Mouse (Mus musculus): ENCODE results near the gene Slc1a7. TPM values are rescaled to one million over a fixed set of nuclear protein-coding genes. Genes with fewer than 3 reads are reported as not detected.

Gene Slc1a7
- polyA plus RNA-seq, 1 experiment: 0.22 TPM

GRCm38 (mm10) chr4:107942741-107943140 is 25.4 kb upstream of the Slc1a7 start:
- Histone ChIP-seq H3K27me3 (ENCODE audit: control insufficient read depth, insufficient read depth, insufficient read length) (no peaks in the 10 kb centered on the region), H3K36me3 (ENCODE audit: control insufficient read depth, insufficient read depth) (no peaks in the 10 kb centered on the region), H3ac (ENCODE audit: control insufficient read depth, insufficient read length) (no peak overlapping the region), H3K4me3 (no peak overlapping the region), H3K4me2 (ENCODE audit: low read depth) (no peak overlapping the region), H3K79me2 (ENCODE audit: control insufficient read depth, insufficient read depth) (no peaks in the 10 kb centered on the region)
- TF ChIP-seq SRF (IDR thresholded peaks at IDR 0.05; ENCODE audit: control insufficient read depth, insufficient read length, low read depth) (no peak), USF1 (IDR thresholded peaks at IDR 0.05; ENCODE audit: low read depth) (no peak), E2F4 (IDR thresholded peaks at IDR 0.05; ENCODE audit: insufficient read depth) (no peak), MYOG (IDR thresholded peaks at IDR 0.05; ENCODE audit: control insufficient read depth in 1 of 3, insufficient read depth in 1 of 3, insufficient read length in 2 of 3, low read depth in 2 of 3) (no peak), POLR2AphosphoS2 (IDR thresholded peaks at IDR 0.05; ENCODE audit: insufficient read length, low read depth) (no peak), POLR2A (IDR thresholded peaks at IDR 0.05; ENCODE audit: insufficient read length, low read depth) (no peak), MYOD1 (IDR thresholded peaks at IDR 0.05; ENCODE audit: control insufficient read depth in 1 of 3, insufficient read length in 2 of 3, low read depth in 2 of 3) (no peak), CEBPB (IDR thresholded peaks at IDR 0.05; ENCODE audit: insufficient read depth, poor library complexity, severe bottlenecking) (no peak), TCF12 (IDR thresholded peaks at IDR 0.05; ENCODE audit: insufficient read depth, poor library complexity, severe bottlenecking) (no peak), MAX (IDR thresholded peaks at IDR 0.05; ENCODE audit: low read depth) (no peak), REST (IDR thresholded peaks at IDR 0.05; ENCODE audit: insufficient read depth, insufficient read length) (no peak), TCF3 (IDR thresholded peaks at IDR 0.05; ENCODE audit: insufficient read length, low read depth) (no peak)

GRCm38 (mm10) chr4:107944141-107944540 is 24.0 kb upstream of the Slc1a7 start:
- TF ChIP-seq TCF12 (IDR thresholded peaks at IDR 0.05; ENCODE audit: insufficient read depth, poor library complexity, severe bottlenecking) (no peak), POLR2AphosphoS2 (IDR thresholded peaks at IDR 0.05; ENCODE audit: insufficient read length, low read depth) (no peak), TCF3 (IDR thresholded peaks at IDR 0.05; ENCODE audit: insufficient read length, low read depth) (no peak), USF1 (IDR thresholded peaks at IDR 0.05; ENCODE audit: low read depth) (no peak), MYOG (IDR thresholded peaks at IDR 0.05; ENCODE audit: control insufficient read depth in 1 of 3, insufficient read depth in 1 of 3, insufficient read length in 2 of 3, low read depth in 2 of 3) (no peak), CEBPB (IDR thresholded peaks at IDR 0.05; ENCODE audit: insufficient read depth, poor library complexity, severe bottlenecking) (no peak), POLR2A (IDR thresholded peaks at IDR 0.05; ENCODE audit: insufficient read length, low read depth) (no peak), SRF (IDR thresholded peaks at IDR 0.05; ENCODE audit: control insufficient read depth, insufficient read length, low read depth) (no peak), REST (IDR thresholded peaks at IDR 0.05; ENCODE audit: insufficient read depth, insufficient read length) (no peak), MAX (IDR thresholded peaks at IDR 0.05; ENCODE audit: low read depth) (no peak), E2F4 (IDR thresholded peaks at IDR 0.05; ENCODE audit: insufficient read depth) (no peak), MYOD1 (IDR thresholded peaks at IDR 0.05; ENCODE audit: control insufficient read depth in 1 of 3, insufficient read length in 2 of 3, low read depth in 2 of 3) (no peak)
- no peaks in the 10 kb centered on the region for H3K36me3 ChIP-seq (ENCODE audit: control insufficient read depth, insufficient read depth)
- no peak overlapping the region for H3K4me2 ChIP-seq (ENCODE audit: low read depth)
- H3K27me3 ChIP-seq (ENCODE audit: control insufficient read depth, insufficient read depth, insufficient read length): no peaks in the 10 kb centered on the region
- no peaks in the 10 kb centered on the region for H3K79me2 ChIP-seq (ENCODE audit: control insufficient read depth, insufficient read depth)
- H3ac ChIP-seq (ENCODE audit: control insufficient read depth, insufficient read length): no peak overlapping the region
- no peak overlapping the region for H3K4me3 ChIP-seq

GRCm38 (mm10) chr4:107949918-107950317 is 18.2 kb upstream of the Slc1a7 start:
- Histone ChIP-seq H3K27me3 (ENCODE audit: control insufficient read depth, insufficient read depth, insufficient read length) (peaks cover 14% of the 10 kb centered on the region), H3K36me3 (ENCODE audit: control insufficient read depth, insufficient read depth) (no peaks in the 10 kb centered on the region), H3K4me3 (no peak overlapping the region), H3ac (ENCODE audit: control insufficient read depth, insufficient read length) (no peak overlapping the region), H3K79me2 (ENCODE audit: control insufficient read depth, insufficient read depth) (no peaks in the 10 kb centered on the region), H3K4me2 (ENCODE audit: low read depth) (no peak overlapping the region)
- TF ChIP-seq TCF12 (IDR thresholded peaks at IDR 0.05; ENCODE audit: insufficient read depth, poor library complexity, severe bottlenecking) (no peak), MYOG (IDR thresholded peaks at IDR 0.05; ENCODE audit: control insufficient read depth in 1 of 3, insufficient read depth in 1 of 3, insufficient read length in 2 of 3, low read depth in 2 of 3) (no peak), SRF (IDR thresholded peaks at IDR 0.05; ENCODE audit: control insufficient read depth, insufficient read length, low read depth) (no peak), USF1 (IDR thresholded peaks at IDR 0.05; ENCODE audit: low read depth) (no peak), POLR2A (IDR thresholded peaks at IDR 0.05; ENCODE audit: insufficient read length, low read depth) (no peak), TCF3 (IDR thresholded peaks at IDR 0.05; ENCODE audit: insufficient read length, low read depth) (no peak), POLR2AphosphoS2 (IDR thresholded peaks at IDR 0.05; ENCODE audit: insufficient read length, low read depth) (no peak), MYOD1 (IDR thresholded peaks at IDR 0.05; ENCODE audit: control insufficient read depth in 1 of 3, insufficient read length in 2 of 3, low read depth in 2 of 3) (no peak), MAX (IDR thresholded peaks at IDR 0.05; ENCODE audit: low read depth) (no peak), REST (IDR thresholded peaks at IDR 0.05; ENCODE audit: insufficient read depth, insufficient read length) (no peak), E2F4 (IDR thresholded peaks at IDR 0.05; ENCODE audit: insufficient read depth) (no peak), CEBPB (IDR thresholded peaks at IDR 0.05; ENCODE audit: insufficient read depth, poor library complexity, severe bottlenecking) (no peak)

- Histone ChIP-seq H3K4me2 (ENCODE audit: low read depth) (no peak overlapping the region), H3K4me3 (no peak overlapping the region), H3ac (ENCODE audit: control insufficient read depth, insufficient read length) (no peak overlapping the region), H3K27me3 (ENCODE audit: control insufficient read depth, insufficient read depth, insufficient read length) (peaks cover 14% of the 10 kb centered on the region), H3K36me3 (ENCODE audit: control insufficient read depth, insufficient read depth) (no peaks in the 10 kb centered on the region), H3K79me2 (ENCODE audit: control insufficient read depth, insufficient read depth) (no peaks in the 10 kb centered on the region)
- TF ChIP-seq TCF12 (IDR thresholded peaks at IDR 0.05; ENCODE audit: insufficient read depth, poor library complexity, severe bottlenecking): no peak
- no peak for TF ChIP-seq POLR2A (IDR thresholded peaks at IDR 0.05; ENCODE audit: insufficient read length, low read depth)
- TF ChIP-seq POLR2AphosphoS2 (IDR thresholded peaks at IDR 0.05; ENCODE audit: insufficient read length, low read depth): no peak
Observed at GRCm38 (mm10) chr4:107952845-107953244, 15.3 kb upstream of the Slc1a7 start.

GRCm38 (mm10) chr4:107955691-107956090 is 12.4 kb upstream of the Slc1a7 start:
- H3K36me3 ChIP-seq (ENCODE audit: control insufficient read depth, insufficient read depth): no peaks in the 10 kb centered on the region
- H3K79me2 ChIP-seq (ENCODE audit: control insufficient read depth, insufficient read depth): no peaks in the 10 kb centered on the region
- peaks cover 17% of the 10 kb centered on the region for H3K27me3 ChIP-seq (ENCODE audit: control insufficient read depth, insufficient read depth, insufficient read length)
- H3K4me3 ChIP-seq: no peak overlapping the region
- TF ChIP-seq SRF (IDR thresholded peaks at IDR 0.05; ENCODE audit: control insufficient read depth, insufficient read length, low read depth): no peak
- TF ChIP-seq E2F4 (IDR thresholded peaks at IDR 0.05; ENCODE audit: insufficient read depth): no peak
- TF ChIP-seq REST (IDR thresholded peaks at IDR 0.05; ENCODE audit: insufficient read depth, insufficient read length): no peak
- no peak for TF ChIP-seq CEBPB (IDR thresholded peaks at IDR 0.05; ENCODE audit: insufficient read depth, poor library complexity, severe bottlenecking)
- TF ChIP-seq TCF3 (IDR thresholded peaks at IDR 0.05; ENCODE audit: insufficient read length, low read depth): no peak
- TF ChIP-seq MYOG (IDR thresholded peaks at IDR 0.05; ENCODE audit: control insufficient read depth in 1 of 3, insufficient read depth in 1 of 3, insufficient read length in 2 of 3, low read depth in 2 of 3): no peak
- TF ChIP-seq POLR2A (IDR thresholded peaks at IDR 0.05; ENCODE audit: insufficient read length, low read depth): no peak
- TF ChIP-seq MAX (IDR thresholded peaks at IDR 0.05; ENCODE audit: low read depth): no peak
- no peak for TF ChIP-seq MYOD1 (IDR thresholded peaks at IDR 0.05; ENCODE audit: control insufficient read depth in 1 of 3, insufficient read length in 2 of 3, low read depth in 2 of 3)
- no peak for TF ChIP-seq TCF12 (IDR thresholded peaks at IDR 0.05; ENCODE audit: insufficient read depth, poor library complexity, severe bottlenecking)
- no peak for TF ChIP-seq POLR2AphosphoS2 (IDR thresholded peaks at IDR 0.05; ENCODE audit: insufficient read length, low read depth)
- TF ChIP-seq USF1 (IDR thresholded peaks at IDR 0.05; ENCODE audit: low read depth): no peak
- no peak overlapping the region for H3K4me2 ChIP-seq (ENCODE audit: low read depth)
- no peak overlapping the region for H3ac ChIP-seq (ENCODE audit: control insufficient read depth, insufficient read length)

Data from myocyte (in vitro differentiated cells).